Mouse (Mus musculus) stomach, postnatal 0 days (tissue): ENCODE data around the gene Wdr37.

Experiments
- CTCF ChIP-seq: IDR thresholded peaks from 2 replicates; pipeline ENCODE4 v1.5.1; 2016; ENCODE audit warnings: antibody characterized with exemption, low read depth, mild to moderate bottlenecking, moderate library complexity
- EP300 ChIP-seq: optimal IDR thresholded peaks from 2 replicates; pipeline ENCODE3; 2016; ENCODE audit warnings: antibody characterized with exemption

- no peak for TF ChIP-seq CTCF
- no peak for TF ChIP-seq EP300
These were observed 14.5 kb upstream of the Wdr37 start for GRCm38 (mm10) chr13:8886185-8886560.
